Mouse (Mus musculus): ENCODE measurements at regions not wholly inside any gene's neighbourhood (a gene's known extent, or its start where the extent isn't known, plus 50 kb on each side); places are given as distances from the start of the nearest gene placed in this dataset.

DNA sequence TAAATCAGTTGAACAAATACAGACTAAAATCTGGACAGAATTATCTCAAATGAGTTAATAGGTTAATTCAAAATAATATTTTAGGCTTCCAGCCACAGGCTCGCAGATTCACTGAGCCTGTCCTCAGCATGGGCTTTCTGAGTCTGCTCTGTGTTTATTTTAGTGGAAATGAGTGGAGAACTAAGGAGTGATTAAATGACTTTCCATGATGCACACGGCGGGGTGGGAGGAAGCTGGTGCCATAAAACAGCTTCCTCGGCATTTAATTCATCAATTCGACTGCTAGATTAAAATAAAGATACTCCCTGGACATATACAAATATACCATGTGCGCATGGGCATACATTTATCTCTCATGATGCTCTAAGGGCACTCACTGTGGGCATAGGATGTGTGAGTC is 104.4 kb upstream of the Arglu1 start:
- no peak for TF ChIP-seq CTCF (conservative IDR thresholded peaks at IDR 0.05; ENCODE audit: insufficient read depth, insufficient read length, low read depth, low read length)
- no peak for TF ChIP-seq POLR2A (IDR thresholded peaks at IDR 0.05; ENCODE audit: low read depth, low read length)

Measured in kidney, adult 2 months (tissue).